Mouse (Mus musculus): ENCODE data around the gene Ier3.
"Not testable (repeated sequence)": the region's sequence is repeated elsewhere in the genome, so short reads cannot be mapped to it uniquely, and the experiment has no call there.

Ier3 gene

DNA sequence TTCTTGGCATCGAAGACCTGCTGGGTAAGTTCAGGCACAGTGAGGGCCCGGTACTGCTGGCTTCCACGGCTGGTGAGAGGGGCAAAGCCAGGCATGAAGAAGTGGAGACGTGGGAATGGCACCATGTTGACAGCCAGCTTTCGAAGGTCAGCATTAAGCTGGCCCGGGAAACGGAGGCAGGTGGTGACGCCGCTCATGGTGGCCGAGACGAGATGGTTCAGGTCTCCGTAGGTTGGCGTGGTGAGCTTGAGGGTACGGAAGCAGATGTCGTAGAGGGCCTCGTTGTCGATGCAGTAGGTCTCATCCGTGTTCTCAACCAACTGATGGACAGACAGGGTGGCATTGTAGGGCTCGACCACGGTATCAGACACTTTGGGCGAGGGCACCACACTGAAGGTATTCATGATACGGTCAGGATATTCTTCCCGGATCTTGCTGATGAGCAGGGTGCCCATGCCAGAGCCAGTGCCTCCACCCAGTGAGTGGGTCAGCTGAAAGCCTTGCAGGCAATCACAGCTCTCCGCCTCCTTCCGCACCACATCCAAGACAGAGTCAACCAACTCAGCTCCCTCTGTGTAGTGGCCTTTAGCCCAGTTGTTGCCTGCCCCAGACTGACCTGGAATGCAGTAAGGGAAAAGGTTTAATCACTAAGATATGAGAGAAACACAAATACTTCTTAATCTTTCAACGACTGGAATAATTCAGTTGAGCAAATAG, 14.1 kb downstream of the Ier3 start:
- peak in 1 of 2 experiments; percentile 51 for DNase-seq (ENCODE audit: low spot score in 2 of 2)

DNA sequence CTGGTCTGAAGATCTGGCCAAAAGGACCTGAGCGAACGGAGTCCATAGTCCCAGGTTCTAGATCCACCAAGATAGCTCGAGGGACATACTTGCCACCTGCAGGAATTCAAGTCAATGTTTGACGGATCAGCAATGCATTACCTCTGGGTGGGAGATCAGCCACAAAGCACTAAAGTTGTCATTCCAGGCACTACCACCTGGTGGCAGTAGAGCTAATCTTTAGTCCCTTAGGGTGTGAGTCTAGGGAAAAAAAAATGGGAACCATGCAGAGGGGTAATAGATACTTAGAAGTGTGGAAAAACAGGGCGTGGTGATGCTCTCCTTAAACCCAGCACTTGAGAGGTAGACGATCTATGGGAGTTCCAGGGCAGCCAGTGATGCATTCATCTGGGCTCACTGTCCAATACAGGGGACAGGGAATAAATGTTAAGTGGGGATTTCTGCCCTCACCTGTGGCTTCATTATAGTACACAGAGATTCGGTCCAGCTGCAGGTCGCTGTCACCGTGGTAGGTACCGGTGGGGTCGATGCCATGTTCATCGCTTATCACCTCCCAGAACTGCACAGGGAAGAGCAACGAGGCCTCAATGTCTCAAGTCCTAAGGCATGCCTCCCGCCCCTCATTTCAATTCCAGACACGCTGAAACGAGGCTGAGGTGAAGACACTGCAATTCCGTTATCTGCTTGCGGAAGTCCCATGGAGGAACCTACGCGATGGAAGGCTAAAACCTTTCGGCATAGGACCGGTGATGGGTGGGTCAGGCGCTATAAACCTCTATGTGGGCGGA, 14.9 kb downstream of the Ier3 start:
- DNase-seq (ENCODE audit: low spot score in 2 of 2): peak; percentile 92

DNA sequence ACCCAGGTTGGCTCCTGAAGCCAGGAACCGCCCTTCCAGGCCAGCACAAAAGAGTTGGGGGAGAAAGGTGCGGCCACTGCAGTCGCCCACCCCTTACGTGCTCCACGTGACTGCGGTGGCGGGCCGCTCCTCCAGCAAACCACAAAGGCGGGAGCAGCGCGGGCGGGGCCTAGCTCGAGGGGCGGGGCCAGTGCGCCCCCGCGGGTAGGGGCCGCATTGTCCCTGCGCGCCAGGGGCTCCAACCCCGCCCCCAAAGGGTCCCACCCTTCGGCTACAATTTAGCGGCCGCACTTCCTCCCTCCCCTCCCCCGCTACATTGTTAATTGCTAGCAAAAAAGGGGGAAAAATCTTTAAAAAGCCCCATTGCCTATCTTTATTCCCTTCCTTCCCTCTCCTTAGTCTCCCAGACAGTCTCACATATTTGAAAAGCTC, 15.5 kb downstream of the Ier3 start:
- peak; percentile 94 for DNase-seq (ENCODE audit: low spot score in 2 of 2)

DNA sequence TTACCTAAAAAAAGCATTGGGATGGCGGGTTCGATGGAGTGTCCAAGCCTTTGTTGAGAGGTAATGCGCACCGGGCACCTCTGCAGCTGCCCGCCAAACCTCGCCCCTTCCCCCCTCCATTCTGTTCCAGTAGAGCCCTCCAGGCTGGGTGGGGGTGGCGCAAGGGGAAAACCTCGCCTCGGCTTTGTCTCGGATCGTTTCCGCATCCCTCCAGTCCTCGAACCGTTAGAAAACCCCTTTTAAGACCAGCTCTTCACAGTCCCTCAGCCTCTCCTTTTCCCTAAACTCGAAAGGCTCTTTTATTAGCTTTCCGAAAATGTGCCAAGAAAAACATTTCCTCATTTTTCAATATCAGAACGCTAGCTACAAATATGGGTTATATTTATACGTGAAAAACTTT, 16.0 kb downstream of the Ier3 start:
- DNase-seq (ENCODE audit: low spot score in 2 of 2): peak; percentile 80

DNA sequence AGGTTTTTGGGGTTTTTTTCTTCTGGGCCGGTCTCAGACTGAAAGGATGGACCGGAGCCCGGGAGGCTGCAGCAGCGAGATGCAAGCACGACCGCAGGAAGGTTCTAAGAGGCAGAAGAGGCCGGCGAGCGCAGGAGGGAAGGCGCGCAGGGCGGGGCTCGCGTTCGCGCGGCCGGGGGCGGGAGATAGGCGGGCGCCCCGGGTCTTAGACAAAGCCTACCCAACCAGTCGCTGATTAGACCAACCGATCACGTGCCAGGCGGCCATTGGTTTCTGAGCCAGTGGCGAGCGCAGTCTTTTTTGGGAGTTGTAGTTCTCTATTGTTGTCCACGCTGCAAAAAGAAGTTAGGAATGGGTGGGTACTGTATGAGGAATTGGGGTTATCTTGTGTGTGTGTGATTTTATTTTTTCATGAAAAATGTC, 16.6 kb downstream of the Ier3 start, which contains the start of gene Tubb5:
Tubb5 (minus strand) TSS at position 185 of the 423 bp plus-strand sequence.
- peak; percentile 98 to 99 for DNase-seq (ENCODE audit: low spot score in 2 of 2)

DNA sequence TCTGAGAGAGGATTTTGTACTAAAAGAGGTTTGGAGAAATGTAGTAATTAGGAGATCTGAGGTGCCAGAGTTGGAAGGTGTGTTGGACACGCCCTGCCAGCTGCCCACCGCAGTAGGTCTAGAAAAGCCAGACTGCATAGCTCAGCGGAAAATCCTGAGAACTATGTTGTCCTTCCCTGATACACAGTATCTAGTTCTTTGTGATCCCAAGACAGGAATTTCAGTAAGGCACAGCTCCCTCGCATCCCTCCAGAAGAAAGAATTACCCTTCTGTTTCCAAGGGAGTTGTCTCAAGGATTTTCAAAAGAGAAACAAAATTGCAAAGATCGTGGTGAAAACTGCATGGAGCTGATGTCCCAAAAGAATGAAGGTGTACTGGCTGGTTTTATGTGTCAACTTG, 17.1 kb downstream of the Ier3 start:
- no peak for DNase-seq (ENCODE audit: low spot score in 2 of 2)

DNA sequence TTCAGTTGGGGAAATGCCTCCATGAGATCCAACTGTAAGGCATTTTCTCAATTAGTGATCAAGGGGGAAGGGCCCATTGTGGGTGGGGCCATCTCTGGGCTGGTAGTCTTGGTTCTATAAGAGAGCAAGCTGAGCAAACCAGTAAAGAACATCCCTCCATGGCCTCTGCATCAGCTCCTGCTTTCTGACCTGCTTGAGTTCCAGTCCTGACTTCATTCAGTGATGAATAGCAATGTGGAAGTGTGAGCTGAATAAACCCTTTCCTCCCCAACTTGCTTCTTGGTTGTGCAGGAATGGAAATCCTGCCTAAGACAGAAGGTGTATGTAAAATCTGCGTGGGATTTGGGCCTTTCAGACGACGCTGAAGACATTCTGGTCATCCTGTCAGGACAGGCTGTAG, 17.5 kb downstream of the Ier3 start:
- DNase-seq (ENCODE audit: low spot score in 2 of 2): not testable (repeated sequence)

DNA sequence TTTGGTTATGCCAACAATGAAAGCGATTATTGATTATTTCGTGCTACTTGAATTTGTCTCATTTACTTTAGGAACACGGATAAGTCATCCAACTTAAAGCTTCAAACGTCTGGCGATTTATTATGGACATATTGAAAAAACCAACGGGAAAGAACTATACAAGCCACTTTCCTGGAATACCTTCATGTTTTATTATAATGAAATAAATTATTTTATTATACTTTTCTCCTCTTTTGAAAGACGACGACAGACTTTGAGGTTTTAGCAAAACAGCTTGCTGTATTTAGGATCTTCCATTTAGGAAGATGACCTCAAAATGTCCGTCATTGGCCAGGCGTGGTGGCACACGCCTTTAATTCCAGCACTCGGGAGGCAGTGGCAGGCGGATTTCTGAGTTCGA, 19.1 kb downstream of the Ier3 start:
- DNase-seq (ENCODE audit: low spot score in 2 of 2): no peak

DNA sequence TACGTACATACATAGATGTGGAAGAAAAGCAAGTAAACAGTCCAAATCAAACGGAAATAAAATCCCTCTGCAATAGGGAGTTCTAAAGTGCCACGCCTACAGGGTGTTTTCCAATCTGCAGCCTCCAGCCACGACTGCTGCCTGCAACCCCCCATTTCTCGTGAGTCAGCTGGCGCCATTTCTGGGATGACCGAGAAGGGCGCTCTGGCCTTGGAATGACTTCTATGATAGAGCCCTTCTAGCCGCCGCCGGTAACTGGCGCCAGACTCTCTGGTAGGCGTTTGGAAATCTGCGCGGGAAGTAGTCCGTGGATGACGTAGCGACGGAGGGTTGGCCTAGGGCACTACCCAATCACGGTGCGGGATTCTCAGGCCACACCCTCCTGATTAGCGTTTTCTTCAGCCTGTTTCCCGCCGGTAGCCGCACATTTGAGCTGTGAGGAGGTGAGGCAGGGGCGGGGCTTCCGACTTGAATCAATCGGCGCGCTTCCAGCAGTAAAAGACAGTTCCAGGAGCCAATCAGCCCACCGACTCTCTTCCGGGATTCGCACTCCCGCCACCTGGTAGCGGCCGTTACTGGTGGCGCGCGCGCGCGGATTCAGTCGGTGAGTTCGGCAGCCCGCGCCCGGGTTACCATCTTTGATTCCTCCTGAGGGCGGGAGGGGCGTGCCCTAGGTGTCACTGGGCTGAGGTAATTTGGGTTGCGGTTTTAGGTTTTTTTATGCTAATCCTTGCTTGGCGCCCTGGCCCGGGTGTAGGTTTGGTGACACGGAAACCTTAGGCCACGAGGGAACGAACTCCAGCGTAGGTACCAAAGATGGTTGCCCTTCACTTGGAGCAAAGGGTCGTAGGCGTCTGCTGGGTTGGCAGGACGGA, 19.8 kb downstream of the Ier3 start, which contains the start of gene Mdc1:
Mdc1 (plus strand) TSS at position 440 of the 875 bp plus-strand sequence.
- peak; percentile 100 for DNase-seq (ENCODE audit: low spot score in 2 of 2)

DNA sequence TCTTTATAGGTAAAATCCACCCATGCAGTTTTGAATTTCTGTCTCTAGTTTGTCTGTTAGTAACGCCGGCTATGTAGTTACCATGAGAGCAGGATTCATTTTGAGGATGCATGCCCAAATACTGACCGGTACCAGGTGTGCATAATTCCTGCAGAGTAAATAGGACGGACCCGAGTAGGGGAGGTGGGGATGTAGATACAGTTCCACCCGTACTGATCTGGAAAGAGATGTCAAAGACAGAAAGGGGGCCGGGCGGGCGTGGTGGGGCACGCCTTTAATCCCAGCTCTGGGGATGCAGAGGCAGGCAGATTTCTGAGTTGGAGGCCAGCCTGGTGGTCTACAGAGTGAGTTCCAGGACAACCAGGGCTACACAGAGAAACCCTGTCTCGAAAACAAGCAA, 20.5 kb downstream of the Ier3 start:
- no peak for DNase-seq (ENCODE audit: low spot score in 2 of 2)

DNA sequence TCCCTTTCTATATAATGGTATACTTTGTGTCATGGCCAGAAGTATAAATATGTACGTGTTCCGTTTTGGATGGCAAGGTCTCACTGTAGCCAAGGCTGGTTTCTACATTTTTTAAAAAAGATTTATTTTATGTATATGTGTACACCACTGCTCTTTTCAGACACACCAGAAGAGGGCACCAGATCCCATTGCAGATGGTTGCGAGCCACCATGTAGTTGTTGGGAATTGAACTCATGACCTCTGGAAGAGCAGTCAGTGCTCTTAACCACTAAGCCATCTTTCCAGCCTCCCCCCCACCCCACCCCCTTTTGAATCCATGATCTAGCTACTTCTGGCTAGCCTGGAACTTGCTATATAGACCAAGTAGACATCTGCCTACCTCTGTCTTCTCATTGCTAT, 22.0 kb downstream of the Ier3 start:
- peak in 1 of 2 experiments; percentile 24 for DNase-seq (ENCODE audit: low spot score in 2 of 2)

DNA sequence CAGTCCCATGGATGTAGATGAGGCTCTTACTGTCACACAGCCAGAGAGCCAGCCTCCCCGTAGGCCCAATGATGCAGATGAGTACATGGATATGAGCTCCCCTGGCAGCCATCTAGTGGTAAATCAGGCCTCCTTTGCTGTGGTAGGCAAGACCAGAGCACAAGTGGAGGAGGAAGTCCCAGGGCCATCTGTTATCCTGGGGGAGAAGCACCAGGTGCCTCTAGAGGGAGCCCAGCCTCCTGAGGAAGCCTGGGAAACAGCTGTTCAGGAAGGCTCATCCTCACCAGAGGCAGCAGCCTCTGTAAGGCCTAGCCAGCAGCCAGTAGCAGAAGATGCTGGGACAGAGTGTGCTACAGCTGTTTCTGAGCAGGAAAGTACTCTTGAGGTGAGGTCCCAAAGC, 26.6 kb downstream of the Ier3 start:
- DNase-seq (ENCODE audit: low spot score in 2 of 2): no peak

DNA sequence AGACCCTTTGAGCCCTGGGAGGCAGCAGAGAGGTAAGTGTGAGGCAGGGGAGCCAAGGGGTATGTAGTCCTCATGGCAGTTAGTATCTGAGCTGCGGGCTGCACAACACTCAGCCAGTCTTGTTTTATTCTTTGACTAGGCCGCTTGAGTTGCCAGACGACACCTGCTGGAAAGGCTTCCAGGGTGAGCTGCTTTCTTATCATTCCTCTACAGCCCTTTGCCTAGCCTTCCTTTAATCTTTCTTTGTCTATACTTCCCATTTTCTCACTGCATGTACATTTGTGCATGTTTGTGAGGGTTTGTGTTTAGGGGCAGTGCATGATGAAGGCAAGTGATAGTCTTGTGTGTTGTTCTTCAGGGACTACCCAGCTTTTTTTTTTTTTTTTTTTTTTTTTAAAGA, 29.5 kb downstream of the Ier3 start:
- no peak for DNase-seq (ENCODE audit: low spot score in 2 of 2)

DNA sequence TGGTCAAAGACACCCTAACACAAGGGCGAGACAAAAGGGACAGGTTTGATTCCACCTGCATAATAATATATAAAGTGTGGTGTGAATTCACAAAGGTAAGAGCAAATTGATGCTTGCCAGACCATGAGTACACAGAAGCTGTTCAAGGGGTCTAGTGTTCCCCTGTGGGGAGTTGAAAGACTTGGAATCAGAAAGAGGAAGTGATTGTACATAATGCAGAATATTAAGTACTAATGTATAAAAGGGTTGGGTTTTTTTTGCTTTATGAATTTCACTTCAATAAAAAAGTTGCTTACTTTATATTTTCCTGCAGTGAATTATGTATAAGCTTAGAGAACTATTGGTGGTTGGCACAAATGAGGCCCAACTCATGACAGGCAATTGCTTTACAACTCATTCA, 37.9 kb downstream of the Ier3 start:
- no peak for DNase-seq (ENCODE audit: low spot score in 2 of 2)

DNA sequence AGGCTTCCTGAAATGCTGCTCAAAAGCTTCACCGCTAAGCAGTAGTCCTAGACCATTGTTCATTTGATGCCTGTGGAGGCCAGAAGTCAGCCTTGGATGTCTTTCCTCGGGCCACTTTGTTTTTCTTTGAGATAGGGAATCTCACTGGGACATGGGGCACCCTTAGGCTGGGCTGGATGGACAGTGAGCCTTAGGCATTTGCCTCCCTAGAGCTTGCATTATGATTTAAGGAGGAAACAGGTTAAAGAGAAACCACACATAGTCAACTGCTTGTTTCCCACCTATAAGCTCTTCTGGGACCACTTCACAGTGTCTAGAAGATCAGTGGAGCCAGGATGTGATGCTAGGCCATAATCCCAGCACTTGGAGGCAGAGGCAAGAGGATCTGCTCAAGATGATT, 38.4 kb downstream of the Ier3 start:
- no peak for DNase-seq (ENCODE audit: low spot score in 2 of 2)

DNA sequence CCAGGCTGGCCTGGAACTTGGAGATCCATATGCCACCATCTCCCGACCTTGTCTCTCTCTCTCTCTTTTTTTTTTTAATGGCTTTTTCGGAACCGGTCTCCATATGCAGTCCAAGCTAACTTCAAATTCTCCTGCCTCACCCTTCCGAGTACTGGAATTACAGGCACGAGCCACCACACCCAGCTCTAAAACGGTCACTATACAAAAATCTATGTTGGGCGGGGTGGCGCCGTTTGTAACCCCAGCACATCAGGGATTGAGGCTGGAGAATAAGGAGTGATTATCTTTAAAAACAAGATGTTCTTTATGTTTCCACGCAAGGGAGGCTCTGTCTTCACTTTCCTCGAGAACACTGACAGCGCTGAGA, 39.3 kb downstream of the Ier3 start:
- DNase-seq (ENCODE audit: low spot score in 2 of 2): no peak

DNA sequence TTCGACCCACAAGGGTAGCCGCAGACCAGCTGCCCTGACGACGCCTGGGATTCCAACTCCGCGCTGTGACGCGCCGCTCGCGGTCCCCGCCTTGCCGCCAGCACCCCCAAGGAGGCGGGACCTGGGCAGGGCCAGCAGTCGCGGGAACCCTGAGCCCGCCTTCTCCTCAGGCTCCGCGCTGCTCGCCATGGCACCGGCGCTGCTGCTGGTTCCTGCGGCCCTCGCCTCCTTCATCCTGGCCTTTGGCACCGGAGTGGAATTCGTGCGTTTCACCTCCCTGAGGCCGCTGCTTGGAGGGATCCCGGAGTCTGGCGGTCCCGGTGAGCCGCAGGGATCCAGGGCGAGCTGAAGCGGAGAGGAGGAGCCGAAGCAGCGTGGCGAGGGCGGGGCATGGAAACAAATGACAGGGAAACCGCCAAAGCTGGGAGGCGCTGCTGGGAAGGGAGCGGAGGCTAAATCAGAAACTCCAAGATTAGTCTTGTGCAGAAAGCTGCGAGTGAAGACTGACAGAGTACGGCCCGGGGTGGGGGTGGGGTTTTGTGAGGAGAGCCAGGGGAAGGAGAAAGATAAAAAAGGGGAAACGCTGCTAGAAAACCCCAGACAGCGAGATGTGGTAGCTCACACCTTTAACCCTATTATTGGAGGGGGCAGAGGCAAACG, 39.8 kb downstream of the Ier3 start, which contains the start of gene Nrm:
Nrm (plus strand) TSS at position 121 of the 660 bp plus-strand sequence.
- DNase-seq (ENCODE audit: low spot score in 2 of 2): peak; percentile 93

DNA sequence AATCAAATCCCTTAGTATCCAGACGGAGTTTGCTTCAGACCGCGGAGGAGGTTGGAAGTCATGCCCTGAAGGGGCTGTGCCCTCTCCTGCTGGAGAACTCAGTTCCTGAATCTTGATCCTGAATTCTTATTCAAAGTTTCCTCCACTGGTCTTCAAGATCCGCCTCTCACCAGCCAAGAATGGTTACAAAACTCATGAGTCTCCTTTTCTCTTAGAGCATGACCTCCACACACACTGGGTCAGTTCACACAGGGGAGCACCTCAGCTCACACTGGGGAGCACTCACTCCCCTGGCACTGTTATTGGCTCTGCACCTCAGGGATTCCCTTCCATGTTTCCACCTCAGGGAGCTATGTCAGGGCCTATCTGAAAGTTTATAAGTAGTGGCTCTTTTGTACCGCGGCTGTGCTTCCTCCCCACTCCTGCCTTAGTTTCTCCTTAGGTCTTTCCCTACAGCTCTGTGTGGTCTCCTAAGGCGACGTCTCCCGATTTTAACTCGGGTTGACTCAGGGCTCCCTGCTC, 43.4 kb downstream of the Ier3 start:
- DNase-seq (ENCODE audit: low spot score in 2 of 2): no peak

DNA sequence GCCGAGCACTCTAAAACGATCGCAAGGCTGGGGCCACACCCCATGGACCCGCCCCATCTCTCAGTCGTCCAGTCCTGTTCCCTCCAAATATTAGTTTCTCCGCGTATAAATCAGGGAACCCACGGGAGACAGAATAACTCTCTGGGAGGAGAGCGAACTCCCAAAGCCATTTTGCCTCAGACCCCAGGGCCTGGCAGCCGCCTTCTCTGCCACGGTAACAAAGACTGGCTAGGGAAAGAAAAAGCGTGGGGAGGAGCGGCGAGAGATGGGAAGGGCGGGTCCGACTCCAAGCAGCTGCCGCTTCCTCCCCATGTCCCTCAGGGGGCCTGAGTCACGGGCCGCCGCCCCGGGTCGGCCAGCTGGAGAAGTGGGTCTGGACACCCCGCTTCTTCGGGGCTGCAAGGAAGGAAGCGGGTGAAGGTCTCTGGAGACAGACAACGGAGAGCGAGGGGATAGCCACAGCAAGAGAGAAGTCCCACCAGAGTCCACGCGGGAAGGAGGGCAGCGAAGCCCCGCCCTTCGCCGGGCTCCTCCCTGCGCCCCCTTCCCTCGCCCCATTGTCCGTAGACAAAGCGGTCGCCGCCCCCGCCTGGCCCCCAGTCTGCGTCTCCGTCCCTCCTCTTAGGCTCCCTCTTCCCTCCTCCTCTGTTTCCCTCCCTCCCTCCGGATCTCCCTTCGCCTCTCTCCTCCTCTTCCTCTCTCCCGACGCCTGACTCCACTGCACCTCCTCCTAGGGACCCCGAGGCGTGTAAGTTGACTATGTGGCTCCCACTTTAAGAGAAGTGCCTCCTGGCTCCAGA, 44.2 kb downstream of the Ier3 start, which contains the start of gene Ppp1r18:
Ppp1r18 (plus strand) TSS at position 113 of the 800 bp plus-strand sequence.
- peak; percentile 75 to 81 for DNase-seq (ENCODE audit: low spot score in 2 of 2)

DNA sequence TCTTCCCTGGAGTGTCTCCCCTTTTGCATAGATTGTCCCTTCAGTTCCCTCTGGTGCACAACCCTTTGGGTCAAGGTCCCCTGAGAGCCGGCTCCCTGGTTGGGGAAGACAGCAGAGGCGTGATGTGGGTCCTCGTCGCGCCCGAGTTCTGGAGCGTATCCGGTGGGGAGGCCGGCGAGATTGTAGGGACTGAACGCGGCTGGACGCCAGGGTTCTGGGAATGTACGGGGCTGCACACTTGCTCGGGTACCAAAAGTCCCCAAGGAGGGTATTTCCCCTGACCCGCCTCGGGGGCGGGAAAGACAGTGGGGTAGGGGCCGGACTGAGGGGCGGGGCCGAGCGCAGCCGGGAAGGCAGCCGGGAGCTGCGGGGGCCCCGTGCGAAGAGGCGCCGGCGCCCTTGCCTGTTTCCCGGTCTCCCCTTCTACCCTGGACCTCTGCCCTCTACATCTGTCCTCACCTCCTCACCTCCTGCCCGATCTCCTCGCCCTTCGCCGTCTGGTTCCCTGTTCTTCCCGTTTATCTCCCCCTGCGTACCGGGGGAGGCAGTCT, 44.9 kb downstream of the Ier3 start:
- peak; percentile 60 to 70 for DNase-seq (ENCODE audit: low spot score in 2 of 2)

All from right cerebral cortex, postnatal 10 days (tissue).